Mouse (Mus musculus) adrenal gland, adult 2 months (tissue): ENCODE data around the gene Pcnx2. TPM values are rescaled to one million over a fixed set of nuclear protein-coding genes. Genes with fewer than 3 reads are reported as not detected.

ENCODE experiments used
- DNase-seq: peaks from one replicate; pipeline ENCODE4 v3.0.0; 2021
- polyA plus RNA-seq: library from polyadenylated mRNA; depleted of rRNA; stranded (reverse); fragments of >200 nt; gene quantifications from 2 replicates; pipeline ENCODE4 v1.2.3, GENCODE M21; 2012
- total RNA-seq, 2 experiments: library from RNA; stranded (reverse); gene quantifications; 2 replicates each; pipeline ENCODE4 v1.2.3; 2021

Gene Pcnx2
- total and polyA plus RNA-seq, 3 experiments: 0.42 to 0.69 (median 0.55) TPM

GRCm38 (mm10) chr8:125819797-125820196 is 78.3 kb downstream of the Pcnx2 start:
- no peak for DNase-seq

DNA sequence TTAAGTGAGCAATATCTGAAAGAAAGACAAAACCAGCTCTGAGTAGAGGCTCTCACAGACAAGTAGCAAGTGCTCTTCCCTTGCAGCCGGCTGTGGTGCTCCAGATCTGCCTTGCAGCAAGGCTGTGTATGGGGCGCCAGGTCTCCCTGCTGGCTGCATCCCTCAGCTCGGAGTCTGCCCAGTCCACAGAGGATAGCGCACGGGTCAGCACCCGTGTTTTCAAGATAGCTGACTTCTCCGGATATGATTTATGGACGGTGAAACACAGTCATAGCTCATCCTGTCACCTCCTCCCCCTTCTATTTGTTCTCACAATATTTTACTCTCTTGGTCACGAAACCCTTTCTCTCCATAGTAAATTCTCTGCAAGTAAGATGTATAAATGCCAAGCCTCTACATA is 79.3 kb downstream of the Pcnx2 start:
- DNase-seq: peak; percentile 8

- DNase-seq: no peak
Observed at GRCm38 (mm10) chr8:125816742-125817141, 81.4 kb downstream of the Pcnx2 start.

GRCm38 (mm10) chr8:125808826-125809225 is 89.3 kb downstream of the Pcnx2 start:
- DNase-seq: no peak

- DNase-seq: peak; percentile 22
Observed at GRCm38 (mm10) chr8:125807905-125808310, 90.2 kb downstream of the Pcnx2 start.

- no peak for DNase-seq
Observed at GRCm38 (mm10) chr8:125806459-125806858, 91.7 kb downstream of the Pcnx2 start.

- no peak for DNase-seq
Observed at GRCm38 (mm10) chr8:125796970-125797369, 101.1 kb downstream of the Pcnx2 start.

- DNase-seq: no peak
Observed at GRCm38 (mm10) chr8:125795341-125795740, 102.8 kb downstream of the Pcnx2 start.

GRCm38 (mm10) chr8:125792816-125793455 is 105.2 kb downstream of the Pcnx2 start:
- DNase-seq: no peak

DNA sequence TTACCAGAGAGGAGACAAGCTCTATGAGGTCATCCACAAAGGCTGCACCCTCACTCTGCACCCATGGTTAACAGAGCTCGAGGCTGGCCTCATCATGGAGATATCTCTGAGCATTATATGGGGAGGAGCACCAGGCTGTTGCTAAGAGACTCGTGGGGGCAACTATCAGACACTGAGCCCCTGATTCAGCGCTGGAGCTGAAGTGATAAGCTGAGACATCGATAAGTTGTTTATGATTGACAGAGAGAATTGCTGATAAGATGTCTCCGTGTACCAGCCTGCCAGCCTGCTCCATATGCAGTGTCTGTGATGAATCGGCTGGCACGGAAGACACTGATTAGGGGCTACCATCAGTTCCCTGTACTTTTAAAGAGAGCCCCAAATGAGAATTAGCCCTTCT is 111.2 kb downstream of the Pcnx2 start:
- no peak for DNase-seq

DNA sequence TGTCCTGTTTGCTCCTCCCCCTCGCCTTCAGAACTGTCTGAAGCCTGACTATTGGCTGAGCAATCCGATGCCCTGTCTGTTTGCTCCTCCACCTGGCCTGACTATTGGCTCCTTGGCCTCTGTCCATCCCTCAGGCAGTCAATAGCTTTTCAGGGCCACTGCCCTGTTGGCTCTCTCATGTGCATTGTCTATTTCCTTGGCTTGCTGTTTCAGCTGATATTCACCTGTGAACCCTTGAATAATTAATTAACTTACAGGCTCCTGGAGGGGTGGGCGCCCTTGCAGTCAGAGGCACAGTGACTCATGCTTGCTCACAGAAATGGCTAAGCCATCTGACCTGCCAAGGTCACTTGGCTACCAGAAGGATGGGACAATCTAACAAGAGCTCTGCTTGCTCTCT is 116.0 kb downstream of the Pcnx2 start:
- DNase-seq: peak; percentile 66

- DNase-seq: no peak
Observed at GRCm38 (mm10) chr8:125779656-125780055, 118.5 kb downstream of the Pcnx2 start.

GRCm38 (mm10) chr8:125778919-125779318 is 119.2 kb downstream of the Pcnx2 start:
- no peak for DNase-seq

DNA sequence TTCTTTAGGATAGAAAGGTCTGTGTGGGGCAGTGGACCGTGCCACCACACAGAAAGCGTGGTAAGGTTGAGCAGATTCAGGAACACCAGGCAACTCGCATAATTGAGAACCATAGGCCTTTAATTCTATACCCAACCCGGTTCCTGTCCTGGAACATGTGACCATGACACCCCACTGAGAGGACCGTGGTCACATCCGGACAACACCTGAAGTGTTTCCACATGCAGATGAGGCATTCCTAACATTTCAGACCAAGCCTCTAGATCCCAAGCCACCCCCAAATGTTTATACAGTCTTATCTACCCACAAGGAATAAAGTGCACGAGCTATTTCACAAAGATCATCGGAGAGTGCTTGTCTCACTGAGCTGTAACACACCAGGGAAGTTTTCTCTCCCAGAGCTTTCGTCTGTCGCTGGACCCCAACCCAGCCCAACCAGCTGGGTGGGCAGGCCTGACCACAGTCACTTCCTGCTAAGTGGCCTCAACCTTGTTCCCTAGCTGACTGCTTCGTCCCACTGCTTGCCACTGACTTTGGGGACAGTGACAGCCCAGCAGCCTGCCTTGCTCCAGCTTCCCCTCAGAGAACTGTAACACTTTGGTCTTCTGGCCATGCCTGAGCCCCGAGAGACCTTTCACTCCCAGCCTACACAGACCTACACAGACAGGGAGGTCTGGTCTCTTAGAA is 120.5 kb downstream of the Pcnx2 start:
- DNase-seq: no peak

DNA sequence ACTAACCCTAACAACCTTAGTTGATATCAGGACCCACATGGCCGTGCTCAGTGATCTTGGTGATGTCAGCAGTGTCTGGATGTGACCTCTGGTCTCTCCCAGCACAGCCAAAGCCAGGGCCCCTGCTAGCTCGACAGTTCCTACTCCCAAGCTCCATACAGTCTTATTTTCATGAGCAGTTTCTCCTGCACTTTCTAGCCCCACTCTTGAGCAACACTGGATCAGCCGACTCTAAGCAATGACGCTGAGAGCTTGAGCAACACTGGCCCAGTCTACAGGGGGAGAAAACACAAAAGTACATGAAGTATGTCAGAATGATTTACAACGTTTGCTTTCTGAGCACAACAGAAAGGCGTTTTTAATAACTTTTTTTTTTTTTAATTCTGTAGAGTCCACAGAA is 121.3 kb downstream of the Pcnx2 start:
- peak; percentile 67 for DNase-seq

DNA sequence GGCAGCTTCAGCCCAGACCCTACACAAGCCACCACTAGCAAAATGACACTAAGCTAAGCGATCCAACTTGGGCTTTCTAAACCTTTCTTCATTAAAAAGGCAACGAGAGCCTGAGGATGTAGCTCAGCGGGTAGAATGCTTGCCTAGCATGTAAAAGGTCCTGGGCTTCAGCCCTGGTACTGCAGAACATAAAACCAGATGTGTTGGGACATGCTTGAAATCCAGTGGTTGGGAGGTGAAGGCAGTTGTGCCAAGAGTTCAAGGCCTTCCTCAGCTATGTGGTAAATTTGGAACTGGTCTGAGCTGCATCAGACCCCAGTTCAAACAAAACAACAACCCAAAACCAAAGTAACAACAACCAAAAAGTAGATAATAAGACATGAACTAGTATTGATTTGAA is 121.8 kb downstream of the Pcnx2 start:
- no peak for DNase-seq

DNA sequence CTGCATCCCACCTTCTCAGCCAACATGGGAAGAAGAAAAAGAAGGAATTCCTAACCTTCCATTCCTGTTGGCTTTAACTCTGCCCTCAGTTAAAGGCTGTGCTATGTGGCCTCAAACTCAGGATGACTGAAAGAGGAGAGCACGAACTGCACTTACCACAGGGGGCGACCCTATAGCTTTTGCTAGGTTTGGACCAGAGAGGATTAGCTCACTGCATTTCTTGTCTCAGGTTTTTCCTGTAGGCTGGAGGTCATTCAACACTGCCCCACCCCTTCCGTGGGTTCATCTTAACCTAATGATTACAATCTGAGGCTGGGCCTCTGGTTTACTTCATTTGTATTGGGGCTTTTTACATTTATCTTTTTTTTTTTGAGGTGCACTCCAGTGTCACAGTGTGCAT is 123.1 kb downstream of the Pcnx2 start:
- DNase-seq: no peak

DNA sequence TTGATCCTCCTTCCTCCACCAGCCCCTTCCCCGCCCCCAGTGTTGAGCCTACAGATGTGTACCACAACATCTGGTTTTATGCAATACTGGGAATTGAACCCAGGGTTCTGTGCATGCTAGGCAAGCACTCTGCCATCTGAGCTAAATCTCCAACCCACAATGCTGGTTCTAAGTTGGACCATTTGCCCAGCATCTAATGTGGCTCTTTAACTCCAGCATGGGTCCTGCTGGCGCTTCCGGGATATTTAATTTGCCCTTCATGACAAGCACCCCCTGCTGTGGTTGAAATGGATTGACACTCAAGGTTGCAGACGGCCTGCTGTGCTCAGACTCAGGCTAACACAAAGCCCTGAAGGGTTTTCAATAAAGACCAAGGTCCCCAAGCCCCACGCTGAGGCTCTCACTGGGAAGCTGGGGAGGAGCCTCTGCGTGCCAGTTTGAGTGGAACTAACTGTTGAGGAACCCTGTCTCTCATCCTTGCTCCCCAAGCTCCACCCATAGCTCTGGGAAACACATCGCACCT is 124.8 kb downstream of the Pcnx2 start:
- DNase-seq: no peak

GRCm38 (mm10) chr8:125772300-125772699 is 125.8 kb downstream of the Pcnx2 start:
- no peak for DNase-seq

- no peak for DNase-seq
Observed at GRCm38 (mm10) chr8:125768079-125768478, 130.0 kb downstream of the Pcnx2 start.

DNA sequence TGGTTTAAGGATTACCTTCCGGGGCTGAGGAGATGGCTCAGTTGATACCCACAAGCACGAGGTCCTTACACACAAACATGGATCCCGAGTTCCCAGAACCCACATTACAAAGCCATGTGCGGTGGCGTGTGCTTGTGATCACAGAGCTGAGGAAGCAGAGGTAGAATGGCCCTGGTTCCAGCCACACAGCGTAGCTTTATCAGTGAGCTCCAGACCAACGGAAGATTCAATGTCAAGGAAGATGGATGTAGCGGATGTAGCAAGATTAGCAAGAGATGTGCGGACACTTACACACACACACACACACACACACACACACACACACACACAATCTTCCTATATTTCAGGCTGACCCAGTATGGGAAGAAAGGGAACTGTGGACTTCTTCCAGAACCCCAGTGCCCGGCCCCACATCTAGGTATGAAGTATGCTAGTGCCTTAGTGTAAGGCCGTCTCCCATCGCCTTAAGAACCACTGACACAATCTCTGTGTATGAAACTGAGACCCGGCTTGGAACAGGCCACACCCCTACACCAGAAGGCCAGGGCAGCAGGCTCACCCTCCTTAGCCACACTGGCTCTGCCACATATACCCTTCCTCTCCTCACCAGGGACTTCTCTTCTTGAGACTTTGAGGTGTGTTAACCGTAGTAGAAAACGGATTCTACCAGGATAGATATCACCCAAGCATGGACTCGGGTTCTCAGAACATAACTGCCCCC is 134.9 kb downstream of the Pcnx2 start:
- no peak for DNase-seq

- peak; percentile 27 for DNase-seq
Observed at GRCm38 (mm10) chr8:125759022-125759421, 139.1 kb downstream of the Pcnx2 start.

GRCm38 (mm10) chr8:125757106-125757496 is 141.0 kb downstream of the Pcnx2 start:
- DNase-seq: no peak
